Mouse (Mus musculus) forebrain, embryonic 12.5 days (tissue): ENCODE data around the gene Rheb. TPM values are rescaled to one million over a fixed set of nuclear protein-coding genes. Genes with fewer than 3 reads are reported as not detected.
"Not testable (repeated sequence)": the region's sequence is repeated elsewhere in the genome, so short reads cannot be mapped to it uniquely, and the experiment has no call there.

Experiments used
- ATAC-seq: fragments of 200-750 bp; cut with Nextera tagmentation; 2 replicates; pipeline ENCODE4 v1.8.0; 2017; ENCODE audit warnings: moderate TSS enrichment; ENCODE audit not compliant: low FRiP score
- H3K27ac ChIP-seq: fragments of 300-500 bp; sonication (generic); 2 replicates; pipeline ENCODE4 v1.5.1; 2016; ENCODE audit warnings: mild to moderate bottlenecking
- H3K27me3 ChIP-seq: fragments of 300-500 bp; sonication (generic); 2 replicates; pipeline ENCODE4 v1.6.1; 2016; ENCODE audit warnings: mild to moderate bottlenecking
- H3K36me3 ChIP-seq: fragments of 300-500 bp; sonication (generic); replicated peaks from 2 replicates; pipeline ENCODE4 v1.6.1; 2016; ENCODE audit warnings: mild to moderate bottlenecking
- H3K4me1 ChIP-seq: fragments of 300-500 bp; sonication (generic); 2 replicates; pipeline ENCODE4 v1.6.1; 2016
- H3K4me2 ChIP-seq: fragments of 300-500 bp; sonication (generic); 2 replicates; pipeline ENCODE4 v1.6.1; 2016; ENCODE audit warnings: mild to moderate bottlenecking, moderate library complexity
- H3K4me3 ChIP-seq: fragments of 300-500 bp; sonication (generic); replicated peaks from 2 replicates; pipeline ENCODE4 v1.5.1; 2016; ENCODE audit warnings: mild to moderate bottlenecking
- H3K9ac ChIP-seq: fragments of 300-500 bp; sonication (generic); 2 replicates; pipeline ENCODE4 v1.6.1; 2016; ENCODE audit warnings: mild to moderate bottlenecking
- H3K9me3 ChIP-seq: fragments of 300-500 bp; sonication (generic); 2 replicates; pipeline ENCODE4 v1.6.1; 2016
- WGBS: fragments of 180-500 bp; shearing (Covaris S2); methylation state at CpG from one replicate; pipeline ENCODE4 v1.1.7; 2016; 5-methylcytosine and 5-hydroxymethylcytosine counted together
- polyA plus RNA-seq: library from polyadenylated mRNA; unstranded; fragments of >200 nt; fragmentation: Nextera tagmentation; extraction: Ambion mirVana; gene quantifications from 2 replicates; pipeline ENCODE4 v1.2.1, GENCODE M21; 2016

Rheb gene
- polyA plus RNA-seq, 1 experiment from 2014 or later = 188 TPM

- Histone ChIP-seq H3K4me2 (no peak overlapping the region), H3K4me1 (peaks cover 5% of the 10 kb centered on the region; the same call in 1 of the 2 replicates), H3K9me3 (no peaks in the 10 kb centered on the region), H3K9ac (no peak overlapping the region), H3K36me3 (no peaks in the 10 kb centered on the region), H3K27me3 (no peaks in the 10 kb centered on the region), H3K27ac (no peak overlapping the region), H3K4me3 (no peak overlapping the region)
- 94% methylated on average over 3 of the region's 3 CpGs for WGBS
- ATAC-seq = no peak
Measured at GRCm38 (mm10) chr5:24831912-24832311, 10.5 kb downstream of the Rheb start.

- peaks cover 16% of the 10 kb centered on the region for H3K4me1 ChIP-seq
- 93% methylated on average over 3 of the region's 3 CpGs for WGBS
Measured at GRCm38 (mm10) chr5:24828446-24828845, 14.0 kb downstream of the Rheb start.

GRCm38 (mm10) chr5:24827173-24827572 lies 15.3 kb downstream of the Rheb start:
- H3K36me3 ChIP-seq = no peaks in the 10 kb centered on the region
- H3K4me3 ChIP-seq = no peak overlapping the region
- peaks cover 16% of the 10 kb centered on the region for H3K4me1 ChIP-seq
- no peaks in the 10 kb centered on the region for H3K9me3 ChIP-seq
- H3K4me2 ChIP-seq = no peak overlapping the region
- H3K9ac ChIP-seq = no peak overlapping the region
- no peak overlapping the region for H3K27ac ChIP-seq
- ATAC-seq = no peak
- 90% methylated on average over 2 of the region's 2 CpGs for WGBS
- H3K27me3 ChIP-seq = no peaks in the 10 kb centered on the region

More at GRCm38 (mm10) chr5:24828446-24828845, 14.0 kb downstream of the Rheb start:
- H3K4me2 ChIP-seq = no peak overlapping the region
- H3K36me3 ChIP-seq = no peaks in the 10 kb centered on the region
- no peak overlapping the region for H3K27ac ChIP-seq
- ATAC-seq = no peak
- no peaks in the 10 kb centered on the region for H3K9me3 ChIP-seq
- H3K4me3 ChIP-seq = no peak overlapping the region
- H3K9ac ChIP-seq = no peak overlapping the region
- H3K27me3 ChIP-seq = no peaks in the 10 kb centered on the region

- WGBS = 92% methylated on average over 9 of the region's 9 CpGs
- H3K4me2 ChIP-seq = no peak overlapping the region
- H3K27ac ChIP-seq = no peak overlapping the region
- no peak for ATAC-seq
- H3K36me3 ChIP-seq = no peaks in the 10 kb centered on the region
- H3K9ac ChIP-seq = no peak overlapping the region
- no peaks in the 10 kb centered on the region for H3K9me3 ChIP-seq
- H3K4me1 ChIP-seq = peaks cover 20% of the 10 kb centered on the region
- no peak overlapping the region for H3K4me3 ChIP-seq
- H3K27me3 ChIP-seq = no peaks in the 10 kb centered on the region
Measured at GRCm38 (mm10) chr5:24826056-24826770, 16.2 kb downstream of the Rheb start.

DNA sequence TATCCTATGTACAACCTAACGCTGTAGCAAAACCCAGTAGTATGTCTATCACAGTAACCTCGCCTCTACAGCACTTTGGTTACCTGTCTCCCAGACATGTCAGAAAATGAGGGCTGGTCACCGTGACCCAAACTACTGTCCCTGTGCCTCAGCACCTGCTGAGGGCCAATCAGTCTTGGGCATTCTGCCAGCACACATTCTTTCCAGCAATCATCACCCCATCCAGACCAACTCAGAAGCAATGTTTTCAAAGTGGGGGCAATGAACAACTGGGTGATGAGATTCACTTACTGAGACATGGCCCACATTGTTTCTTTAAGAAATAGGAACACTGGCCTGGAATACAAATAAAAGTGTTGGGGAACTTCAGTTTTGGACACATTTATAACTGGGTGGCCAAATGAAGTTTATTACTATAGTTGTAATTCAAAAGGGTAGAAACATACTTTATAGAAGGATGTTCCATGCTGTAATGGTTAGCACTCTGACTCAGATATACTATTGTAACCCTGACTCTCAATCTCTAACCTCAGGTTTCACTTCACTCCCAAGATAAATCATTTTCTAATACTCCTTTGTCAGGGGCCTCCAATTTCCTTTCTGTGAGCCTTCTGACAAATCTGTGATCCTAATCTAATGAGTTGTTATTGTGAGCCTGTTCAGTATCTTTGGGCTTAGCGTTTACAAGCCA lies 16.9 kb downstream of the Rheb start:
- Histone ChIP-seq H3K9me3 (no peaks in the 10 kb centered on the region), H3K36me3 (no peaks in the 10 kb centered on the region), H3K4me1 (peaks cover 26% of the 10 kb centered on the region), H3K27ac (no peak overlapping the region), H3K27me3 (no peaks in the 10 kb centered on the region), H3K9ac (no peak overlapping the region), H3K4me3 (no peak overlapping the region), H3K4me2 (no peak overlapping the region)
- no peak for ATAC-seq
- WGBS = 89% methylated on average over 4 of the region's 4 CpGs

GRCm38 (mm10) chr5:24823864-24824405 lies 18.5 kb downstream of the Rheb start:
- WGBS = 82% methylated on average over 6 of the region's 6 CpGs
- H3K27me3 ChIP-seq = no peaks in the 10 kb centered on the region
- no peak for ATAC-seq

DNA sequence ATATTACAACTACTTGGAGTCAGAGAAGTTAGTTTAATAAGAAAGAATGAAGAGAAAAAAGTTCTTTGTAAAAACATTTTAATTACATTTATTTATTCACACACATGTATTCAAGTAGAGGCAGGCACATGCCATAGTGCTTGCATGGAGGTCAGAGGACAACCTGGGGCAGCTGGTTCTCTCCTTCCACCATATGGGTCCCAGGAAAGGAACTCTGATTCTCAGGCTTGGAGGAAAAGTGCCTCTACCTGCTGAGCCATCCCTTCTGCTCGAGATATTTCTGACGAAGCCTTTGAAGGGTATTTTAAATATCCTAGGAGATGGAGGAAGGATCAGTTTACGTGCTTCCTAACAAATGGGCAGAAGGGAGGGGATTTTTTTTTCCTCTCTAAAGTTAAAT lies 19.6 kb downstream of the Rheb start:
- H3K9ac ChIP-seq = no peak overlapping the region
- no peak for ATAC-seq
- WGBS = 86% methylated on average over 3 of the region's 3 CpGs

More at GRCm38 (mm10) chr5:24823864-24824405, 18.5 kb downstream of the Rheb start:
- H3K9ac ChIP-seq = no peak overlapping the region
- H3K27ac ChIP-seq = no peak overlapping the region
- no peaks in the 10 kb centered on the region for H3K9me3 ChIP-seq
- H3K4me2 ChIP-seq = no peak overlapping the region
- no peaks in the 10 kb centered on the region for H3K36me3 ChIP-seq
- no peak overlapping the region for H3K4me3 ChIP-seq
- H3K4me1 ChIP-seq = peaks cover 28% of the 10 kb centered on the region

GRCm38 (mm10) chr5:24822231-24822630 lies 20.2 kb downstream of the Rheb start:
- not testable (repeated sequence) for H3K9ac ChIP-seq, H3K4me3 ChIP-seq, H3K36me3 ChIP-seq, H3K27ac ChIP-seq, ATAC-seq, H3K9me3 ChIP-seq, H3K27me3 ChIP-seq, H3K4me2 ChIP-seq
- H3K4me1 ChIP-seq = peaks cover 28% of the 10 kb centered on the region
- WGBS = 90% methylated on average over 3 of the region's 3 CpGs

More for the DNA sequence above, 19.6 kb downstream of the Rheb start:
- H3K4me2 ChIP-seq = no peak overlapping the region
- no peak overlapping the region for H3K27ac ChIP-seq
- H3K4me3 ChIP-seq = no peak overlapping the region
- H3K27me3 ChIP-seq = no peaks in the 10 kb centered on the region
- peaks cover 28% of the 10 kb centered on the region for H3K4me1 ChIP-seq
- no peaks in the 10 kb centered on the region for H3K9me3 ChIP-seq
- 0 out of 2 replicates have a peak, but pooled peaks cover 3% of the 10 kb centered on the region for H3K36me3 ChIP-seq

- Histone ChIP-seq H3K9ac (no peak overlapping the region), H3K4me1 (peaks cover 31% of the 10 kb centered on the region), H3K4me3 (no peak overlapping the region), H3K27me3 (no peaks in the 10 kb centered on the region), H3K4me2 (no peak overlapping the region), H3K27ac (no peak overlapping the region), H3K36me3 (peaks cover 15% of the 10 kb centered on the region), H3K9me3 (no peaks in the 10 kb centered on the region)
- WGBS = 81% methylated on average over 3 of the region's 3 CpGs
- no peak for ATAC-seq
Measured at GRCm38 (mm10) chr5:24821403-24821841, 21.0 kb downstream of the Rheb start.

DNA sequence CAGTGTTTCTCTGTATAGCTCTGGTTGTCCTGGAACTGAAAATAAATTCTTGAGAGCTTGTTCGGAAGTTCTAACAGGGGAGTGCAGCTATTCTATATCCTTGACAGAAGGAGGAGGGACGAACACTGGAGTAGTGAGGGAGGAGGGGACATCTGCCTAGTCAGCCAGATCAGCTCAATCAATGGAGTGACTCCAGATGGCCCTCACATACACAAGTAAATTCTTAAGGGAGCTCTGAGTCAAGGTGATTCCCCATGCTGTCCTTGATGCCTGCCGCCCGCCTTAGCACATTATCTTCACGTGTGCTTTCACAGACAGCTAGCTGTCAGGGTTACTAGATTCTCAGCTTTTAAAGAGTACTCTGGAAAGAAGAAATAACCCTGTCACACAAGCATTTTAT lies 21.8 kb downstream of the Rheb start:
- Histone ChIP-seq H3K4me1 (peaks cover 27% of the 10 kb centered on the region), H3K27me3 (no peaks in the 10 kb centered on the region), H3K27ac (no peak overlapping the region), H3K36me3 (peaks cover 16% of the 10 kb centered on the region), H3K9me3 (no peaks in the 10 kb centered on the region), H3K4me2 (no peak overlapping the region), H3K9ac (no peak overlapping the region), H3K4me3 (no peak overlapping the region)
- ATAC-seq = no peak
- WGBS = 85% methylated on average over 5 of the region's 5 CpGs

- ATAC-seq = no peak
- peaks cover 46% of the 10 kb centered on the region for H3K36me3 ChIP-seq
- 57% methylated on average over 4 of the region's 4 CpGs for WGBS
Measured at GRCm38 (mm10) chr5:24817191-24817590, 25.2 kb downstream of the Rheb start.

DNA sequence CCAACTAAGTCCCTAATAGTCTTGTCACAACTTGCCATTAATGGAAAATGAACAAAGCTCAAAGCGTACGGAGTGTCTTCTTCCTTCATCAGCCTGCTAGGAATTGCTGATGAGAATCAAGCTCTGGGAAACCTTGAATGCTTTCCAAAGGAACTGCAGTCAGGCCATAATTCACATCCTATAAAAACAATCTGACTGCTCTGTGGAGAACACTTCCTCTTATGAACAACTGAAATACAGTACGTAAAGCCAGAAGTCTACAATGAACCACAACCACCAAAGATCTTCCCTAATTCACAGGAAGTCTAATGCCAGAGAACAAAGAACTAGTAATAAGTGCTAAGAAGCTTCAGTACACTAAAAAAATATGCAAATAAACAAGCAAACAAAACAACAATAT lies 28.5 kb downstream of the Rheb start:
- Histone ChIP-seq H3K4me2 (no peak overlapping the region), H3K27ac (no peak overlapping the region), H3K9ac (no peak overlapping the region), H3K27me3 (no peaks in the 10 kb centered on the region), H3K4me3 (no peak overlapping the region), H3K4me1 (peaks cover 3% of the 10 kb centered on the region; the same call in 1 of the 2 replicates), H3K36me3 (peaks cover 71% of the 10 kb centered on the region), H3K9me3 (no peaks in the 10 kb centered on the region)
- ATAC-seq = no peak
- 95% methylated on average over 3 of the region's 3 CpGs for WGBS

More at GRCm38 (mm10) chr5:24817191-24817590, 25.2 kb downstream of the Rheb start:
- no peak overlapping the region for H3K4me3 ChIP-seq
- H3K4me1 ChIP-seq = peaks cover 15% of the 10 kb centered on the region
- no peak overlapping the region for H3K9ac ChIP-seq
- H3K4me2 ChIP-seq = no peak overlapping the region
- H3K9me3 ChIP-seq = no peaks in the 10 kb centered on the region
- H3K27ac ChIP-seq = no peak overlapping the region
- H3K27me3 ChIP-seq = no peaks in the 10 kb centered on the region
